Mouse (Mus musculus) heart, postnatal 0 days (tissue): ENCODE results near the gene Cntn5.

Experiments
- CTCF ChIP-seq: IDR thresholded peaks from 2 replicates; pipeline ENCODE4 v1.5.1; 2016; ENCODE audit warnings: antibody characterized with exemption, control low read depth, low read depth
- EP300 ChIP-seq: IDR thresholded peaks from 2 replicates; pipeline ENCODE4 v1.6.1; 2016; ENCODE audit warnings: antibody characterized with exemption, low read depth

- TF ChIP-seq CTCF, result no peak
- no peak for TF ChIP-seq EP300
Measured at GRCm38 (mm10) chr9:10448987-10449563, 455.5 kb downstream of the Cntn5 start.
